Mouse (Mus musculus): ENCODE measurements around the gene Galnt15. TPM values are rescaled to one million over a fixed set of nuclear protein-coding genes. Genes with fewer than 3 reads are reported as not detected.
A peak's percentile ranks its signal among the peaks of the same experiment; 100 is the strongest.

Galnt15 gene
- 0.61 and 0.66 TPM in 2 replicates for polyA plus RNA-seq (2015; fragmentation: Nextera tagmentation; extraction: Ambion mirVana)

DNA sequence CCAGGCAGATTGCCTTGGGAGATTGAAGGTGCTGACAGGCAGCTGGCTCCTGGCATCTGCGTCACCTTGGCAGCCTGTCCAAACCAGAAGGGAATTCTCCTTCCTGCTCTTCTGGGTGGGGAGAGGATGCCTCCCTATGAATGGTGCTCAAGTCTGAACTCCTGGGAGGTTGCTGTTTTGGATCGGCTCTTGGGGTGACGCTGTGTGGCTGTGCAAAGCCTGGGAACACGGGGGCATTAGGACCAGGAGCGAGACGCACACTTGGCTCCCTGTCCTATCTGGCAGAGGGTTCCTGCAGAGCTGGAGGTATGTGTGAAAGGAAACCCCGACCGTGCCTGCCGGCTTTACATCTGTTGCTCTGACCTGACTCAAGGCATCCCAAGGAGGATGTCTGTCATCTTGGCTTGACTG lies at the start of gene Galnt15:
Galnt15 (plus strand) TSS at position 309 of the 411 bp plus-strand sequence.
- H3K4me3 ChIP-seq (ENCODE audit: low read length) = no peak within 1 kb of the TSS
- 0 out of 2 replicates have a peak, but pooled peaks cover 4% of the 10 kb centered on the region for H3K27me3 ChIP-seq (ENCODE audit: insufficient read depth, low read length)
- H3K9me3 ChIP-seq (ENCODE audit: low read length) = no peaks in the 10 kb centered on the region
- H3K4me1 ChIP-seq (ENCODE audit: insufficient read depth, low read length) = peaks cover 9% of the 10 kb centered on the region; the same call in 1 of the 2 replicates
- 12% methylated on average over 9 of the region's 9 CpGs for WGBS
- no peak within 1 kb of the TSS for H3K27ac ChIP-seq (ENCODE audit: low read length)
- peak within 1 kb of the TSS; percentile 30 for H3K4me2 ChIP-seq (replicated peaks; ENCODE audit: low read depth, low read length)
- no peaks in the 10 kb centered on the region for H3K36me3 ChIP-seq (ENCODE audit: insufficient read depth, low read length)
- no peak within 1 kb of the TSS for H3K9ac ChIP-seq (replicated peaks; ENCODE audit: low read length)
- no peak for ATAC-seq (ENCODE audit: low FRiP score, low TSS enrichment)

GRCm38 (mm10) chr14:31994021-31994420 lies 34.8 kb upstream of the Galnt15 start:
- WGBS = 64% methylated on average over 8 of the region's 8 CpGs
- Histone ChIP-seq H3K4me3 (ENCODE audit: low read length) (no peak overlapping the region), H3K27ac (ENCODE audit: low read length) (no peak overlapping the region), H3K4me1 (ENCODE audit: insufficient read depth, low read length) (no peaks in the 10 kb centered on the region), H3K36me3 (ENCODE audit: insufficient read depth, low read length) (no peaks in the 10 kb centered on the region), H3K9ac (replicated peaks; ENCODE audit: low read length) (no peak overlapping the region), H3K27me3 (ENCODE audit: insufficient read depth, low read length) (no peaks in the 10 kb centered on the region), H3K9me3 (ENCODE audit: low read length) (no peaks in the 10 kb centered on the region; the same call in 1 of the 2 replicates), H3K4me2 (replicated peaks; ENCODE audit: low read depth, low read length) (no peak overlapping the region)
- no peak for ATAC-seq (ENCODE audit: low FRiP score, low TSS enrichment)

- Histone ChIP-seq H3K4me1 (ENCODE audit: insufficient read depth, low read length) (0 out of 2 replicates have a peak, but pooled peaks cover 2% of the 10 kb centered on the region), H3K27me3 (ENCODE audit: insufficient read depth, low read length) (no peaks in the 10 kb centered on the region), H3K9me3 (ENCODE audit: low read length) (no peaks in the 10 kb centered on the region; the same call in 1 of the 2 replicates), H3K4me2 (replicated peaks; ENCODE audit: low read depth, low read length) (no peak overlapping the region), H3K27ac (ENCODE audit: low read length) (no peak overlapping the region), H3K36me3 (ENCODE audit: insufficient read depth, low read length) (no peaks in the 10 kb centered on the region), H3K4me3 (ENCODE audit: low read length) (no peak overlapping the region), H3K9ac (replicated peaks; ENCODE audit: low read length) (no peak overlapping the region)
- WGBS = 81% methylated on average over 7 of the region's 7 CpGs
- no peak for ATAC-seq (ENCODE audit: low FRiP score, low TSS enrichment)
Observed at GRCm38 (mm10) chr14:32000941-32001340, 27.8 kb upstream of the Galnt15 start.

GRCm38 (mm10) chr14:32002502-32003338 lies 26.1 kb upstream of the Galnt15 start:
- no peak for ATAC-seq (ENCODE audit: low FRiP score, low TSS enrichment)
- Histone ChIP-seq H3K36me3 (ENCODE audit: insufficient read depth, low read length) (no peaks in the 10 kb centered on the region), H3K27ac (ENCODE audit: low read length) (no peak overlapping the region), H3K9ac (replicated peaks; ENCODE audit: low read length) (no peak overlapping the region), H3K9me3 (ENCODE audit: low read length) (no peaks in the 10 kb centered on the region; the same call in 1 of the 2 replicates), H3K4me3 (ENCODE audit: low read length) (no peak overlapping the region), H3K4me1 (ENCODE audit: insufficient read depth, low read length) (0 out of 2 replicates have a peak, but pooled peaks cover 2% of the 10 kb centered on the region), H3K27me3 (ENCODE audit: insufficient read depth, low read length) (no peaks in the 10 kb centered on the region), H3K4me2 (replicated peaks; ENCODE audit: low read depth, low read length) (no peak overlapping the region)
- WGBS = 82% methylated on average over 15 of the region's 15 CpGs

GRCm38 (mm10) chr14:32003904-32004596 lies 24.7 kb upstream of the Galnt15 start:
- H3K27ac ChIP-seq (ENCODE audit: low read length) = no peak overlapping the region
- H3K9ac ChIP-seq (replicated peaks; ENCODE audit: low read length) = no peak overlapping the region
- 62% methylated on average over 7 of the region's 7 CpGs for WGBS
- no peaks in the 10 kb centered on the region for H3K36me3 ChIP-seq (ENCODE audit: insufficient read depth, low read length)
- 0 out of 2 replicates have a peak, but pooled peaks cover 2% of the 10 kb centered on the region for H3K4me1 ChIP-seq (ENCODE audit: insufficient read depth, low read length)
- no peak for ATAC-seq (ENCODE audit: low FRiP score, low TSS enrichment)
- H3K4me2 ChIP-seq (replicated peaks; ENCODE audit: low read depth, low read length) = no peak overlapping the region
- H3K4me3 ChIP-seq (ENCODE audit: low read length) = no peak overlapping the region
- no peaks in the 10 kb centered on the region for H3K27me3 ChIP-seq (ENCODE audit: insufficient read depth, low read length)
- no peaks in the 10 kb centered on the region; the same call in 1 of the 2 replicates for H3K9me3 ChIP-seq (ENCODE audit: low read length)

- 0 out of 2 replicates have a peak, but pooled peaks cover 2% of the 10 kb centered on the region for H3K4me1 ChIP-seq (ENCODE audit: insufficient read depth, low read length)
- H3K9ac ChIP-seq (replicated peaks; ENCODE audit: low read length) = no peak overlapping the region
- no peak overlapping the region for H3K27ac ChIP-seq (ENCODE audit: low read length)
- H3K4me3 ChIP-seq (ENCODE audit: low read length) = no peak overlapping the region
- no peak overlapping the region for H3K4me2 ChIP-seq (replicated peaks; ENCODE audit: low read depth, low read length)
- H3K27me3 ChIP-seq (ENCODE audit: insufficient read depth, low read length) = no peaks in the 10 kb centered on the region
- H3K36me3 ChIP-seq (ENCODE audit: insufficient read depth, low read length) = no peaks in the 10 kb centered on the region
- 0 out of 2 replicates have a peak, but pooled peaks have one; percentile 42 for ATAC-seq (ENCODE audit: low FRiP score, low TSS enrichment)
- 58% methylated on average over 9 of the region's 9 CpGs for WGBS
- no peaks in the 10 kb centered on the region; the same call in 1 of the 2 replicates for H3K9me3 ChIP-seq (ENCODE audit: low read length)
Observed at GRCm38 (mm10) chr14:32005673-32006261, 23.0 kb upstream of the Galnt15 start.

DNA sequence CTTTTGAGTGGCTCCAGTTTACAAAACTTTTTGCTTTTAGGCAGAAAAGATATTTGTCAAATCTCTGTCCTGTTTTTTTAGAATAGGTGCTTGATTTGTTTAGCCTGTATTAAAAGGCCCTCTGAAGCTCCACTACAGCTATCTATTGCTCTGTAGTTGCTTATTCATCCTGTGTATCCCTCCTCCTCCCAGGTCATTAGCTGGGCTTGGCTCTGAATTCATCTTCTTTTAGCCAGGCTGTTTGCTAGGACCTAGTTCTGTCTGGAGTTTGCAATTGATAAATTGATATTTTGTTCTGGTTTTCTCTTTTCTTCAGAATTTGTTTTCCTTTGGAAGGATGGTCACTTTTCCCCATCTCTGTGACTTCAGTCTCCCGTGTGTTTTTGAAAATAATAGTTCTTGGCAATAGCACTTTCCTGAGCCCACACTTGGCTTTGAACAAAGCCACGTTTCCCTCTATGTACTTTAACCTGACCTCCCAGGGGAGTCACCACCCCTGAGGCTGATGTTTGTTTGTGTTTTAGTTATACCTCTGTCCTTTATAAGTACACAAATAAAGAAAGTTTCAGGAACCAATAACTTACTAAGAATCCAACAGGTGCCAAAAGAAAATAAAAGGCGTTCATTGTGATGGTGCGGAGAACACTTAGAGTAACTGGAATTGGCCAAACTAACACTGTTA lies 21.0 kb upstream of the Galnt15 start:
- WGBS = 86% methylated on average over 4 of the region's 4 CpGs
- H3K9me3 ChIP-seq (ENCODE audit: low read length) = no peaks in the 10 kb centered on the region; the same call in 1 of the 2 replicates
- H3K4me2 ChIP-seq (replicated peaks; ENCODE audit: low read depth, low read length) = no peak overlapping the region
- H3K27me3 ChIP-seq (ENCODE audit: insufficient read depth, low read length) = no peaks in the 10 kb centered on the region
- H3K4me1 ChIP-seq (ENCODE audit: insufficient read depth, low read length) = 0 out of 2 replicates have a peak, but pooled peaks cover 2% of the 10 kb centered on the region
- no peaks in the 10 kb centered on the region for H3K36me3 ChIP-seq (ENCODE audit: insufficient read depth, low read length)
- H3K27ac ChIP-seq (ENCODE audit: low read length) = no peak overlapping the region
- no peak for ATAC-seq (ENCODE audit: low FRiP score, low TSS enrichment)
- no peak overlapping the region for H3K4me3 ChIP-seq (ENCODE audit: low read length)
- H3K9ac ChIP-seq (replicated peaks; ENCODE audit: low read length) = no peak overlapping the region

GRCm38 (mm10) chr14:32009715-32010114 lies 19.1 kb upstream of the Galnt15 start:
- Histone ChIP-seq H3K4me3 (ENCODE audit: low read length) (no peak overlapping the region), H3K9me3 (ENCODE audit: low read length) (no peaks in the 10 kb centered on the region; the same call in 1 of the 2 replicates), H3K4me2 (replicated peaks; ENCODE audit: low read depth, low read length) (no peak overlapping the region), H3K27ac (ENCODE audit: low read length) (no peak overlapping the region), H3K9ac (replicated peaks; ENCODE audit: low read length) (no peak overlapping the region), H3K4me1 (ENCODE audit: insufficient read depth, low read length) (0 out of 2 replicates have a peak, but pooled peaks cover 3% of the 10 kb centered on the region), H3K36me3 (ENCODE audit: insufficient read depth, low read length) (no peaks in the 10 kb centered on the region), H3K27me3 (ENCODE audit: insufficient read depth, low read length) (no peaks in the 10 kb centered on the region)
- ATAC-seq (ENCODE audit: low FRiP score, low TSS enrichment) = no peak
- WGBS = 67% methylated on average over 2 of the region's 2 CpGs
